Mouse (Mus musculus) left cerebral cortex, postnatal 25 days (tissue): ENCODE measurements at regions not wholly inside any gene's neighbourhood (a gene's known extent, or its start where the extent isn't known, plus 50 kb on each side); places are given as distances from the start of the nearest gene placed in this dataset.
A peak's percentile ranks its signal among the peaks of the same experiment; 100 is the strongest.
"Not testable (repeated sequence)": the region's sequence is repeated elsewhere in the genome, so short reads cannot be mapped to it uniquely, and the experiment has no call there.

Experiments used
- DNase-seq, 2 experiments: peaks; one replicate each; pipeline ENCODE4 v3.0.0; 2022; ENCODE audit warnings: low spot score in 2 of 2, mixed read lengths in 1 of 2
- intact Hi-C: fragments of 180-260 bp; cut with DNase I; formaldehyde crosslinking; loops from one replicate; pipeline ENCODE4 v1.15.1; 2025

DNA sequence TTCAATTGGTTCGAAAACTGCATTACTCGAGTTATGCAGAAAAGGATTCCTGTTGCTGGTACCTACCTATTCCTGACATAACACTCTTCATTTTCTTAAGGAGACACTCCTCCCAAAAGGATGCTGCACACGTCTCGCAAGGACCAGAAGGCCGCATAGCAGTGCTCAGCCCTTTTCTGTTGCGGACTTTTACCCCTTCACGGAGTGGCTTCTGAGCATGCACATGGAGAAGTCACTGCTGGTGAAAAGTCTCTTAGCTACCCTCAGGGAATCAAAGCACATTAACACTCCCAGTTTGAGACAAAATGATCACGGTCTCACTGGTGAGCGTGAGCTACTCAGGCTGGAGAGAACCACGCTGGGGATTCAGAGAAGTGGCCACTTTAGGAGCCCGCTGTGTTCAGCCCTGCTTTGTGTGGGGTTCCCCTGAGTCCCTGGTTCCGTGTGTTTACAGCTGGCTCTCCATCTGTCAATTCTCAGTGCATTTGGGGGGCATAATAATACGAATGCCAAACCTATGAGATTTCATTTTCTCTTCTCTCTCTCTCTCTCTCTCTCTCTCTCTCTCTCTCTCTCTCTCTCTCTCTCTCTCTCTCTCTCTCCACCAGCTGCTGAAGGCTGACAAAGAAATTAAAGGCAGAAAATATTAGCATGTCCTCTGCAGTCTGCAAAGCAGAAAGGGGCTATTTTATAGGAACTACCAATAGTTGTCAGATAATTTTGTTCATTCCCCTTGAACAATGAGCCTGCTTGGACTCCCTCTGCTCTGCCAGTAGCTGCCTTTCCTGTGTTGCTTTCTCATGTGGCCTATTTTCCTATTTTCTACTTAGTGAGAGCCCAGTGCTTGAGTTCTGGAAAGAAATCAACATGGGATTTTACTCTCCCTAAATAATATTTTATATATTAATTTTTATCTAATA is 160.7 kb downstream of the Basp1 start:
- DNase-seq: no peak
- intact Hi-C loops: no loop called here

- intact Hi-C loops: no loop called here
- DNase-seq: no peak
Measured at GRCm38 (mm10) chr15:25245631-25246030, 167.9 kb downstream of the Basp1 start.

- intact Hi-C loops: no loop called here
- DNase-seq: no peak
Measured at GRCm38 (mm10) chr15:25237665-25238664, 175.6 kb downstream of the Basp1 start.

DNA sequence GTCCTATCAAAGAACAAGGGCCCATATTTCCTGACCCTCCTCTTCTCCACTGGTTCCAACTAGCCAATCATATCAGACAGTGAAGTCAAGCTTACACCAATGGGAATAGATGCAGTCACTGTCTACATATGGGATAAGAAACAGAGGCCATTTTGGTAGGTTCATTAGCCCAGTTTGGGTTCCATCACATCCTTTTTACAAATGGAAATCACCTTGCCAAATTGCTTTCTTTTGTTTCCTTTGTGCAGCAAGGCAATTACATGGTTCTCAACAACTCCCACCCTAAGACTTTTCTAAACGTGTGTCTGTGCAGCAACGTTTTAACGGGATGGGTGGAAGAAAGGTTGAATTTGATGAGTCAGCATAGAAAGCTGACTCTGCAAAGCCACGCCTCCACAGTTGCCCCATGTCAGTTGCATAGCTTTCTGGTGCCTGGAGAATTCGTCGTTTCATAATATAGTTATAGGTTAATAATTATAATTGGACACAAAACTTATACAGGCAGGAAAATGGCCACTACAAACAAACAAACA is 177.3 kb downstream of the Basp1 start:
- DNase-seq: no peak
- intact Hi-C loops: no loop called here

GRCm38 (mm10) chr15:25234064-25234700 is 179.4 kb downstream of the Basp1 start:
- intact Hi-C loops: no loop called here
- no peak for DNase-seq

DNA sequence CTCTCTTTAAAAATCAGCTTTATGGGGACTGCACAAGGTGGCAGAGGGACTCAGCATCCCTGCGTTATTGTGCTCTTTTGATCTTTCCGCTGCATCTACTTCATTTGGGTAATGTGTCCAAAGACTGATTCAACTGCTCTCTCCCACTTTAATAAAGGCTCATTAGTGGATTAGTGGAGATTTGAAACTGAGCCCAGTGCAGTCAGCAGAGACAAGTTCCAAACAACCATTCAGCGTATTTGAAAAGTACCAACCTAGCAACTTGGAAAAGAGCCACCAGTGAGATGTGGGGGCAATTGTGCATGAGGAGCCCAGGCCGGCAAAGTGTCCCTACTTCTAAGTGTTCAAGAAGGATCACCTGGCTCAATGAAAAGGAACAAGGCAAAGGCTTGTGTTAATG is 183.4 kb downstream of the Basp1 start:
- intact Hi-C loops: no loop called here
- DNase-seq: no peak

GRCm38 (mm10) chr15:25229807-25230206 is 183.8 kb downstream of the Basp1 start:
- DNase-seq: no peak
- intact Hi-C loops: loop anchor here (1.0 to 5.0 kb wide), 2 partner anchors 183 to 198 kb away; partner anchors contain the start of gene Basp1

DNA sequence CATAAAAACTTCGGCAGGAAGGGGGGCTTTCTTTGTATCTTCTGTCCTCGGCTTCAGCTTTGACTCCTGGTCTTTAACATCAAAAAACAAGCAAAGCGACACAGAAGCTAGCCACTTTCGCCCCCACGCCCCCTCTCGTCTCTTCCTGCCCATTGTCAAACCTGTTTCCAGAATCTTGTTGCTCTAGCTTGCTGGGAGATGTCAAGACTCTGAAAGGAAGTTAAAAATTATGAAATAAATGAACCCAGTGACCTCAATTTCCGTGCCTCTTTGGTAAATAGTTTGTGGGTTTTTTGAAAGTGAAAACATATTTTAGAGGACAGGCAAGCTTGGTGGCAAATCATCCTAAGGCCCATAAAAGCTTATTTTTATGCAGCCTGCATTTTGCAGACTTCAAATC is 186.1 kb downstream of the Basp1 start:
- intact Hi-C loops: loop anchor here (5.0 kb wide), 1 partner anchor 195 kb away; no protein-coding TSS in a partner anchor
- no peak for DNase-seq

- no peak for DNase-seq
- intact Hi-C loops: loop anchor here (5.0 kb wide), 1 partner anchor 194 kb away; no protein-coding TSS in a partner anchor
Measured at GRCm38 (mm10) chr15:25225936-25226335, 187.6 kb downstream of the Basp1 start.

- intact Hi-C loops: loop anchor here (5.0 kb wide), 1 partner anchor 193 kb away; no protein-coding TSS in a partner anchor
Measured at GRCm38 (mm10) chr15:25225431-25225830, 188.1 kb downstream of the Basp1 start.

DNA sequence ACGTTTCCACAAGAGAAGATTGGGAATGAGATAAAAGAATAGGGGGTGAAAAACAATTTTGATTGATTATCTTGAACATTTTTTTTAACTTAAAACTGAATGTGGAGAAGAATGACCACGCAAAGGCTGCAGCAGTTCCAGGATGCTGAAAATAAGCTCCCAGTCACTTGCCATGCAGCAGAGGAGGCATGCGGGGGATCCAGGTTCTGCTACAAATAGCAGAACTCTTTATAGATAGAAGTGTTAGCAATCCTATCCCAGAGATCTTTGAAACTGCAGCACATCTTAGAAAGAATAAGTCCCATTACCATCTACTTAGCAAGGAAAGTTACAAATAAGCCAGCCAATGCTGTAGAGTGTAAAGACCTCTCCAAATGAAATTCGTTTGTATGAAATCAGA is 191.8 kb downstream of the Basp1 start:
- intact Hi-C loops: loop anchor here (2.0 to 5.0 kb wide), 2 partner anchors 137 to 254 kb away; no protein-coding TSS in a partner anchor
- DNase-seq: peak in 1 of 2 experiments; percentile 91

More at GRCm38 (mm10) chr15:25225431-25225830, 188.1 kb downstream of the Basp1 start:
- DNase-seq: no peak

DNA sequence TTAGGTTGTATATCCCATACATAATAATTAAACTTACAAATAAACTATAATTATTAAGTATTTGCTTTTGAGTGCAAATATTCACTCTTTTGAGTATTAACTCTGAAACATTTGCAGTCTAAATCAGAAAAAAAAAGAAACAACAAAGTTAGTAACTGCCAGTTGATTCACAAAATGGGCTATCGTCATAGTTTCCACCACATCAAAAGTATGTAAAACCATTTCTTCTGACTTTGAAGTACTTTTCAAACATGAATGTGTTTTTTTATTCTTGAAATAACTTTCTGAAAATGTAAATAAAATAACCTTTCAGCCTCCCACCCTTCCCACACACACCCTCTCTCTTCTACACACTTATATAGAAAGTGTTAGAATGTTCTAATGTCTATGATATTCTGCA is 197.2 kb downstream of the Basp1 start:
- no peak for DNase-seq
- intact Hi-C loops: no loop called here

- DNase-seq: no peak
- intact Hi-C loops: no loop called here
Measured at GRCm38 (mm10) chr15:25202097-25202496, 211.5 kb downstream of the Basp1 start.

- DNase-seq, intact Hi-C loops: not testable (repeated sequence)
Measured at GRCm38 (mm10) chr15:25200249-25200648, 213.3 kb downstream of the Basp1 start.

- DNase-seq: peak in 1 of 2 experiments; percentile 1
- intact Hi-C loops: no loop called here
Measured at GRCm38 (mm10) chr15:25187881-25188326, 225.7 kb downstream of the Basp1 start.

- DNase-seq: no peak
- intact Hi-C loops: no loop called here
Measured at GRCm38 (mm10) chr15:25172755-25173154, 240.8 kb downstream of the Basp1 start.

DNA sequence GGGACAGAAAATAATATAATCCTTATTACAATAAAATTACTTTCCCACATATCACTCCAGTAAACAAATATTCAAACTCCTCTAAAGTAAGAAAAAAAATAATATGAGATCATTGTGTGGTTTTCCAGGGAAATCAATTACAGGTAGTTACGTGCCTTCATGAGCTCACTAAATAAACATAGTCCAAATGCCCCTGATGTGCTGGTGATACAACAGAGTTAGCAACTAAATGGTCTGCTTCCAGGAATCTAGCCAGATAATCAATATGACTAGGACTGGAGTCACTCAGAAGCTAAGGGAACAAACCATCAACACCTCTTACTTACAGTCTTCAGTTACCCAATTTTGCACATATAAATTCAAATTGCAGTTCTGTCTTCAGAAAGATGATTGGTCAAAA is 267.2 kb downstream of the Basp1 start:
- DNase-seq: no peak
- intact Hi-C loops: loop anchor here (5.0 kb wide), 1 partner anchor 266 kb away; the partner anchor contains the start of gene Basp1

DNA sequence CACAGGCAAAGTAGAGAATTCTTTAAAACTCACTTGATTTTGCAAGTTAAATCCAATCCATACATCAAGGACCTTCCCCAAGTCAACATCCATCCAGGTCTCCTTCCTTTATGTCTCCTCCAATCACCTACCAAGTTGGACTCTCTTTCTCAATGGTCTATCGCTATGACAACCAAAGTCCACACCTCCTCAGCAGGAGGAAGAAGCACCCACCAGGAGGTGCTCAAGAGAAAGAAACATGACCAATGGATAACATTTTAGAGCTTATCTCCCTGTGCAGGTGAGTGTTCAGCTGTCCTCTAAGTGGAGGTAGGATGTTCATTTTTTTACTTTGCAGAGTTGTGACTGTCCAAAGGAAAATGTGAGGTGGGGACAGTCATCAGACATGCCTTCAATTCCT is 269.3 kb downstream of the Basp1 start:
- intact Hi-C loops: no loop called here
- no peak for DNase-seq
